Comparison of ENCODE assay signal across 13 mouse cellular contexts in genomic region chr1:181334329-181335018, GRCm38 (mm10). TPM values are rescaled to one million over a fixed set of nuclear protein-coding genes. Genes with fewer than 3 reads are reported as not detected.
DNase-seq lines count a peak whose midpoint lies in the region; ATAC-seq and TF ChIP-seq lines count a peak whose summit lies in the region.
"Had no signal": no experiment of that assay in that cellular context is flagged by ENCODE, and none has a peak within 500 bp of the region (broad histone marks: within the 10 kb centered on the region; RNA-seq: fewer than 3 reads in every experiment).

No protein-coding gene starts in this region.

- no peak overlapping the region for H3K9ac ChIP-seq in forebrain, postnatal 0 days
- peak overlapping the region; percentile 72 for H3K9ac ChIP-seq in liver, embryonic 13.5 days
- H3K9ac ChIP-seq in stomach, postnatal 0 days (ENCODE audit: low read length): no peak overlapping the region
- no peak overlapping the region for H3K9ac ChIP-seq in neural tube, embryonic 15.5 days (replicated peaks)

- no peaks in the 10 kb centered on the region for H3K9me3 ChIP-seq in forebrain, postnatal 0 days (ENCODE audit: low read length)
- peaks cover 15% of the 10 kb centered on the region for H3K9me3 ChIP-seq in forebrain, embryonic 10.5 days
- H3K9me3 ChIP-seq in liver, embryonic 13.5 days (replicated peaks): peaks cover 21% of the 10 kb centered on the region
- no peaks in the 10 kb centered on the region for H3K9me3 ChIP-seq in stomach, postnatal 0 days (ENCODE audit: control insufficient read depth, low read length)
- H3K9me3 ChIP-seq in neural tube, embryonic 15.5 days (replicated peaks): no peaks in the 10 kb centered on the region

- H3K4me3 ChIP-seq in forebrain, postnatal 0 days (ENCODE audit: low read depth, low read length): no peak overlapping the region
- H3K4me3 ChIP-seq in forebrain, embryonic 10.5 days: no peak overlapping the region
- peak overlapping the region; percentile 49 for H3K4me3 ChIP-seq in liver, embryonic 13.5 days (replicated peaks)
- H3K4me3 ChIP-seq in stomach, postnatal 0 days (ENCODE audit: low read depth, low read length): no peak overlapping the region
- H3K4me3 ChIP-seq in neural tube, embryonic 15.5 days (replicated peaks): no peak overlapping the region
- H3K4me3 ChIP-seq: midbrain, embryonic 10.5 days had no signal

- TF ChIP-seq EP300 in stomach, postnatal 0 days (optimal IDR thresholded peaks at IDR 0.05): no peak

- peak; percentile 26; the same call in 1 of the 2 replicates for TF ChIP-seq CTCF in forebrain, postnatal 0 days (IDR thresholded peaks at IDR 0.05; ENCODE audit: low read depth)
- peak; percentile 24; the same call in 1 of the 2 replicates for TF ChIP-seq CTCF in stomach, postnatal 0 days (IDR thresholded peaks at IDR 0.05; ENCODE audit: low read depth)

- H3K4me2 ChIP-seq in forebrain, postnatal 0 days (ENCODE audit: low read depth): no peak overlapping the region
- H3K4me2 ChIP-seq in liver, embryonic 13.5 days: peak overlapping the region; percentile 58
- H3K4me2 ChIP-seq in stomach, postnatal 0 days (replicated peaks; ENCODE audit: low read depth): no peak overlapping the region
- no peak overlapping the region for H3K4me2 ChIP-seq in neural tube, embryonic 15.5 days

- WGBS in forebrain, postnatal 0 days: 88% methylated on average over 6 of the region's 6 CpGs
- WGBS in forebrain, embryonic 10.5 days: 93% methylated on average over 6 of the region's 6 CpGs
- 33% methylated on average over 6 of the region's 6 CpGs for WGBS in liver, embryonic 13.5 days (ENCODE audit: insufficient replicate concordance)
- WGBS in stomach, postnatal 0 days: 77% methylated on average over 6 of the region's 6 CpGs
- WGBS in neural tube, embryonic 15.5 days: 89% methylated on average over 6 of the region's 6 CpGs

- no peaks in the 10 kb centered on the region for H3K27me3 ChIP-seq in forebrain, postnatal 0 days (ENCODE audit: insufficient read depth, low read length)
- no peaks in the 10 kb centered on the region for H3K27me3 ChIP-seq in forebrain, embryonic 10.5 days (ENCODE audit: poor library complexity, severe bottlenecking)
- H3K27me3 ChIP-seq in liver, embryonic 13.5 days: no peaks in the 10 kb centered on the region
- no peaks in the 10 kb centered on the region for H3K27me3 ChIP-seq in stomach, postnatal 0 days (ENCODE audit: control insufficient read depth, insufficient read depth, low read length)
- no peaks in the 10 kb centered on the region for H3K27me3 ChIP-seq in neural tube, embryonic 15.5 days (replicated peaks)

- H3K27ac ChIP-seq in forebrain, postnatal 0 days (ENCODE audit: low read depth, low read length): no peak overlapping the region
- no peak overlapping the region for H3K27ac ChIP-seq in forebrain, embryonic 10.5 days
- peak overlapping the region; percentile 99 for H3K27ac ChIP-seq in liver, embryonic 13.5 days
- no peak overlapping the region for H3K27ac ChIP-seq in stomach, postnatal 0 days (replicated peaks)
- no peak overlapping the region for H3K27ac ChIP-seq in neural tube, embryonic 15.5 days (replicated peaks)

- no peaks in the 10 kb centered on the region for H3K36me3 ChIP-seq in forebrain, postnatal 0 days (ENCODE audit: insufficient read depth)
- H3K36me3 ChIP-seq in forebrain, embryonic 10.5 days (replicated peaks): no peaks in the 10 kb centered on the region
- H3K36me3 ChIP-seq in liver, embryonic 13.5 days: 0 out of 2 replicates have a peak, but pooled peaks cover 7% of the 10 kb centered on the region
- H3K36me3 ChIP-seq in stomach, postnatal 0 days (ENCODE audit: control insufficient read depth, insufficient read depth, low read length): no peaks in the 10 kb centered on the region
- H3K36me3 ChIP-seq in neural tube, embryonic 15.5 days: no peaks in the 10 kb centered on the region
- H3K36me3 ChIP-seq: midbrain, embryonic 10.5 days had no signal

- no peak for DNase-seq in forebrain, postnatal 0 days
- no peak for DNase-seq in forebrain, embryonic 10.5 days (ENCODE audit: extremely low spot score, low spot score)
- peak; percentile 22 for DNase-seq in ZHBTc4 (ENCODE audit: low read depth, low spot score)
- DNase-seq in liver, embryonic 13.5 days: peak; percentile 87
- DNase-seq in stomach, postnatal 0 days (ENCODE audit: low spot score): no peak
- DNase-seq in layer of hippocampus, adult 9-11 months: no peak
- DNase-seq: cerebellum, adult 9-11 months; kidney, adult 9 months; left cerebral cortex, postnatal 4 days had no signal

- no peak for ATAC-seq in forebrain, postnatal 0 days
- ATAC-seq in liver, embryonic 13.5 days (ENCODE audit: low read depth): peak; percentile 92
- no peak for ATAC-seq in stomach, postnatal 0 days (ENCODE audit: low FRiP score, low TSS enrichment)
- ATAC-seq in cerebellum, adult (ENCODE audit: insufficient number of reproducible peaks, low FRiP score, low TSS enrichment): no peak
- ATAC-seq in neural tube, embryonic 15.5 days (ENCODE audit: low FRiP score): no peak

- no peaks in the 10 kb centered on the region for H3K4me1 ChIP-seq in forebrain, postnatal 0 days (ENCODE audit: insufficient read depth)
- H3K4me1 ChIP-seq in forebrain, embryonic 10.5 days: peaks cover 7% of the 10 kb centered on the region
- peaks cover 73% of the 10 kb centered on the region for H3K4me1 ChIP-seq in liver, embryonic 13.5 days (replicated peaks)
- H3K4me1 ChIP-seq in stomach, postnatal 0 days (replicated peaks; ENCODE audit: control insufficient read depth, insufficient read depth): no peaks in the 10 kb centered on the region
- H3K4me1 ChIP-seq in neural tube, embryonic 15.5 days: no peaks in the 10 kb centered on the region
- H3K4me1 ChIP-seq: midbrain, embryonic 10.5 days had no signal

RNA-seq across cellular contexts. Expression of gene Cnih3, which starts 18.0 kb away (rescaled TPM):
- total RNA-seq in forebrain, postnatal 0 days (2014; rRNA removed): 62.4 and 80.8 TPM in 2 replicates
- 31.1 and 49.3 TPM in 2 replicates for polyA plus RNA-seq in forebrain, postnatal 0 days (2015; fragmentation: Nextera tagmentation; extraction: Ambion mirVana)
- polyA plus RNA-seq in forebrain, embryonic 10.5 days (2016; fragmentation: Nextera tagmentation; extraction: Ambion mirVana): 0.95 and 1.3 TPM in 2 replicates
- polyA plus RNA-seq in liver, embryonic 13.5 days (2015; fragmentation: Nextera tagmentation; extraction: Ambion mirVana): not detected in 2 replicates
- polyA plus RNA-seq in stomach, postnatal 0 days (2015; fragmentation: Nextera tagmentation; extraction: Ambion mirVana): 0.27 and 0.31 TPM in 2 replicates
- polyA plus RNA-seq in neural tube, embryonic 15.5 days (2015; fragmentation: Nextera tagmentation; extraction: Ambion mirVana): 15.8 and 20.2 TPM in 2 replicates
- total RNA-seq: heart, adult 8-10 months had no signal

Comparison
In these comparisons a context has a peak if more than half of its experiments do, and no peak if none do; other contexts are left out.
1. DNase-seq: peak in ZHBTc4 (single experiment) and liver, embryonic 13.5 days (single experiment); none in forebrain, postnatal 0 days (single experiment), forebrain, embryonic 10.5 days (single experiment), stomach, postnatal 0 days (single experiment) and layer of hippocampus, adult 9-11 months (single experiment).